Mouse (Mus musculus) C2C12 (cell line): ENCODE measurements around the gene Fgfr1op2. TPM values are rescaled to one million over a fixed set of nuclear protein-coding genes. Genes with fewer than 3 reads are reported as not detected.

Experiments
- H3K27me3 ChIP-seq: one replicate; pipeline ENCODE4 v1.6.1; 2011; ENCODE audit not compliant: control insufficient read depth, insufficient read depth, insufficient read length
- H3K36me3 ChIP-seq: one replicate; pipeline ENCODE4 v1.6.1; 2011; ENCODE audit not compliant: control insufficient read depth, insufficient read depth
- H3K4me3 ChIP-seq: one replicate; pipeline ENCODE4 v1.5.1; 2011; ENCODE audit warnings: mild to moderate bottlenecking, control low read depth; ENCODE audit not compliant: poor library complexity, insufficient read depth, severe bottlenecking
- H3K79me2 ChIP-seq: one replicate; pipeline ENCODE4 v1.6.1; 2011; ENCODE audit not compliant: control insufficient read depth, insufficient read depth
- H3K79me3 ChIP-seq: one replicate; pipeline ENCODE4 v1.6.1; 2011; ENCODE audit warnings: low read depth, control low read depth
- H3ac ChIP-seq: one replicate; pipeline ENCODE3; 2011; ENCODE audit warnings: low read depth; ENCODE audit not compliant: control insufficient read depth, insufficient read length
- CEBPB ChIP-seq: IDR thresholded peaks from one replicate; pipeline ENCODE4 v1.6.1; 2011; ENCODE audit warnings: low read depth, mild to moderate bottlenecking, control low read depth, moderate library complexity
- CTCF ChIP-seq: IDR thresholded peaks from one replicate; pipeline ENCODE4 v1.5.1; 2011; ENCODE audit not compliant: control insufficient read depth, insufficient read depth, insufficient read length
- FOSL1 ChIP-seq: IDR thresholded peaks from one replicate; pipeline ENCODE4 v1.8.0; 2011; ENCODE audit warnings: mild to moderate bottlenecking, low read length; ENCODE audit not compliant: poor library complexity, insufficient read depth, severe bottlenecking
- MAX ChIP-seq: IDR thresholded peaks from one replicate; pipeline ENCODE4 v1.6.1; 2011; ENCODE audit warnings: mild to moderate bottlenecking, control low read depth
- MYOD1 ChIP-seq: IDR thresholded peaks from one replicate; pipeline ENCODE4 v1.6.1; 2011; ENCODE audit warnings: low read depth; ENCODE audit not compliant: control insufficient read depth, insufficient read length
- MYOG ChIP-seq: IDR thresholded peaks from one replicate; pipeline ENCODE4 v1.6.1; 2011; ENCODE audit not compliant: control insufficient read depth, insufficient read length; ENCODE audit errors: extremely low read depth
- USF1 ChIP-seq: IDR thresholded peaks from one replicate; pipeline ENCODE4 v1.6.1; 2011; ENCODE audit warnings: low read depth, mild to moderate bottlenecking, control low read depth, moderate library complexity
- polyA plus RNA-seq: library from polyadenylated mRNA; unstranded; fragments of >200 nt; fragmentation: generic; extraction: Trizol; gene quantifications from one replicate; pipeline ENCODE4 v1.2.1, GENCODE M21; 2012; ENCODE audit warnings: missing spikeins

The Fgfr1op2 gene
- polyA plus RNA-seq, 1 experiment = 42.4 TPM

DNA sequence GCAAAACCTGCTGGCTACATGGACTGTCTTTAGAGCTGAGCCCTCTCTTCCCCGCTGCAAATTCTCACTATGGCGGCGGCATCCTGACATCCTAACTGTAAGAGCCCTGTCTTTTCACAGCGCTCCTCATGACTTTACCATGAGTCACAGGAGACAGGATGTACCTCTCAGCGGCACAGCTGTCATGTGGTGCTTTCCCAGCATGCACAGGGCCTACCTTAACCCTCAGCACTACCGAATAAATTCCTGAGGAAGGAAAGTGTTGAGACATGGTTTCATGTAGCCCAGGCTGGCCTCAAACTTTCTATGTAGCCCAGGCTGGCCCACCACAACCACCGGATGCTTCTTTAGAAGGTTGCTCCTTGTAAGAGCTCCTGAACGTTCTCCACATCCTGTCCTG, 38.9 kb downstream of the Fgfr1op2 start:
- peak; percentile 20 for TF ChIP-seq USF1
- TF ChIP-seq CTCF = no peak
- no peak for TF ChIP-seq FOSL1
- no peak for TF ChIP-seq MYOG
- Histone ChIP-seq H3K79me2 (no peaks in the 10 kb centered on the region), H3K36me3 (no peaks in the 10 kb centered on the region), H3K79me3 (no peaks in the 10 kb centered on the region), H3K27me3 (no peaks in the 10 kb centered on the region), H3ac (no peak overlapping the region), H3K4me3 (no peak overlapping the region)

- no peaks in the 10 kb centered on the region for H3K27me3 ChIP-seq
- TF ChIP-seq MYOG (no peak), FOSL1 (no peak), MAX (no peak), CTCF (no peak), MYOD1 (no peak), USF1 (no peak), CEBPB (no peak)
- H3K79me2 ChIP-seq = no peaks in the 10 kb centered on the region
- H3K79me3 ChIP-seq = no peaks in the 10 kb centered on the region
- H3ac ChIP-seq = no peak overlapping the region
- no peaks in the 10 kb centered on the region for H3K36me3 ChIP-seq
- H3K4me3 ChIP-seq = no peak overlapping the region
Observed at GRCm38 (mm10) chr6:146616670-146617069, 39.7 kb downstream of the Fgfr1op2 start.

DNA sequence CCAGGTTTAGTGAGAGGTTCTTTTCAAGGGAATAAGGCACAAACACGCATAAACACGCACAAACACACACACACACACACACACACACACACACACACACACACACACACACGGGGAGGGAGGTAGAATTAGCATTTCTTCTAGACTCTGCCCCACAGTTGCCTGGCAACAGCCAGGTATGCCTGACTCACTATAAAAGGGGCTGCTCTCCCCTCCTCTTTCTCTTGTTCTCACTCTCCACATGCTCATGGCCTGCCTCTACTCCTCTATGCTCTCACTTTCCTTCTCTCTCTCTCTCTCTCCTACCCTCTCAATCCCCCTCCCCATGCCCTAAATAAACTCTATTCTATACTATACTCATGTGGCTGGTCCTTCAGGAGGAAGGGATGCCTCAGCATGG, 51.1 kb downstream of the Fgfr1op2 start:
- Histone ChIP-seq H3K27me3 (no peaks in the 10 kb centered on the region), H3ac (no peak overlapping the region), H3K79me3 (no peaks in the 10 kb centered on the region), H3K4me3 (no peak overlapping the region), H3K79me2 (no peaks in the 10 kb centered on the region), H3K36me3 (no peaks in the 10 kb centered on the region)
- TF ChIP-seq CTCF (no peak), USF1 (no peak), MAX (no peak), MYOD1 (no peak), CEBPB (no peak), MYOG (no peak), FOSL1 (no peak)

- H3K27me3 ChIP-seq = no peaks in the 10 kb centered on the region
- no peaks in the 10 kb centered on the region for H3K79me2 ChIP-seq
- no peaks in the 10 kb centered on the region for H3K79me3 ChIP-seq
- H3K4me3 ChIP-seq = no peak overlapping the region
- TF ChIP-seq MYOG (no peak), CEBPB (no peak), MAX (no peak), MYOD1 (no peak)
- no peak overlapping the region for H3ac ChIP-seq
- H3K36me3 ChIP-seq = no peaks in the 10 kb centered on the region
Observed at GRCm38 (mm10) chr6:146629781-146630756, 53.1 kb downstream of the Fgfr1op2 start.

- Histone ChIP-seq H3K4me3 (no peak overlapping the region), H3K27me3 (no peaks in the 10 kb centered on the region), H3ac (no peak overlapping the region), H3K36me3 (no peaks in the 10 kb centered on the region), H3K79me3 (no peaks in the 10 kb centered on the region), H3K79me2 (no peaks in the 10 kb centered on the region)
- no peak for TF ChIP-seq MYOD1
- TF ChIP-seq USF1 = no peak
- no peak for TF ChIP-seq MAX
- TF ChIP-seq FOSL1 = no peak
- TF ChIP-seq CEBPB = no peak
- TF ChIP-seq CTCF = no peak
- no peak for TF ChIP-seq MYOG
Observed at GRCm38 (mm10) chr6:146630961-146631360, 54.0 kb downstream of the Fgfr1op2 start.
